Mouse (Mus musculus) midbrain, embryonic 13.5 days (tissue): ENCODE results near the gene Pllp. TPM values are rescaled to one million over a fixed set of nuclear protein-coding genes. Genes with fewer than 3 reads are reported as not detected.
A peak's percentile ranks its signal among the peaks of the same experiment; 100 is the strongest.

ENCODE experiments used
- ATAC-seq: fragments of 200-750 bp; cut with Nextera tagmentation; 2 replicates; pipeline ENCODE4 v1.8.0; 2017; ENCODE audit warnings: mild to moderate bottlenecking, moderate TSS enrichment, moderate library complexity
- H3K27ac ChIP-seq: fragments of 300-500 bp; sonication (generic); 2 replicates; pipeline ENCODE4 v1.5.1; 2015; ENCODE audit warnings: inconsistent platforms, mild to moderate bottlenecking, moderate library complexity
- H3K27me3 ChIP-seq: fragments of 300-500 bp; sonication (generic); 2 replicates; pipeline ENCODE4 v1.6.1; 2015; ENCODE audit warnings: mild to moderate bottlenecking, inconsistent platforms
- H3K36me3 ChIP-seq: fragments of 300-500 bp; sonication (generic); 2 replicates; pipeline ENCODE4 v1.6.1; 2015; ENCODE audit warnings: mild to moderate bottlenecking, inconsistent platforms
- H3K4me1 ChIP-seq: fragments of 300-500 bp; sonication (generic); replicated peaks from 2 replicates; pipeline ENCODE4 v1.6.1; 2015; ENCODE audit warnings: inconsistent platforms
- H3K4me2 ChIP-seq: fragments of 300-500 bp; sonication (generic); replicated peaks from 2 replicates; pipeline ENCODE4 v1.6.1; 2015; ENCODE audit warnings: moderate library complexity, mild to moderate bottlenecking, inconsistent platforms
- H3K4me3 ChIP-seq: fragments of 300-500 bp; sonication (generic); replicated peaks from 2 replicates; pipeline ENCODE4 v1.5.1; 2015; ENCODE audit warnings: mild to moderate bottlenecking, inconsistent platforms
- H3K9ac ChIP-seq: fragments of 300-500 bp; sonication (generic); replicated peaks from 2 replicates; pipeline ENCODE4 v1.6.1; 2015; ENCODE audit warnings: mild to moderate bottlenecking, inconsistent platforms
- H3K9me3 ChIP-seq: fragments of 300-500 bp; sonication (generic); 2 replicates; pipeline ENCODE4 v1.6.1; 2016; ENCODE audit warnings: mild to moderate bottlenecking, inconsistent platforms
- WGBS: fragments of 180-500 bp; shearing (Covaris S2); methylation state at CpG from one replicate; pipeline ENCODE4 v1.1.7; 2015; 5-methylcytosine and 5-hydroxymethylcytosine counted together
- polyA plus RNA-seq: library from polyadenylated mRNA; unstranded; fragments of >200 nt; fragmentation: Nextera tagmentation; extraction: Ambion mirVana; gene quantifications from 2 replicates; pipeline ENCODE4 v1.2.1, GENCODE M21; 2015

The Pllp gene
- polyA plus RNA-seq, 1 experiment from 2014 or later = 0.43 TPM

GRCm38 (mm10) chr8:94674384-94674783, 21.7 kb downstream of the Pllp start:
- Histone ChIP-seq H3K9me3 (no peaks in the 10 kb centered on the region), H3K27ac (no peak overlapping the region), H3K27me3 (no peaks in the 10 kb centered on the region), H3K9ac (no peak overlapping the region), H3K4me2 (no peak overlapping the region), H3K4me3 (no peak overlapping the region), H3K36me3 (peaks cover 52% of the 10 kb centered on the region), H3K4me1 (peaks cover 5% of the 10 kb centered on the region; the same call in 1 of the 2 replicates)
- no peak for ATAC-seq
- 94% methylated on average over 5 of the region's 5 CpGs for WGBS

DNA sequence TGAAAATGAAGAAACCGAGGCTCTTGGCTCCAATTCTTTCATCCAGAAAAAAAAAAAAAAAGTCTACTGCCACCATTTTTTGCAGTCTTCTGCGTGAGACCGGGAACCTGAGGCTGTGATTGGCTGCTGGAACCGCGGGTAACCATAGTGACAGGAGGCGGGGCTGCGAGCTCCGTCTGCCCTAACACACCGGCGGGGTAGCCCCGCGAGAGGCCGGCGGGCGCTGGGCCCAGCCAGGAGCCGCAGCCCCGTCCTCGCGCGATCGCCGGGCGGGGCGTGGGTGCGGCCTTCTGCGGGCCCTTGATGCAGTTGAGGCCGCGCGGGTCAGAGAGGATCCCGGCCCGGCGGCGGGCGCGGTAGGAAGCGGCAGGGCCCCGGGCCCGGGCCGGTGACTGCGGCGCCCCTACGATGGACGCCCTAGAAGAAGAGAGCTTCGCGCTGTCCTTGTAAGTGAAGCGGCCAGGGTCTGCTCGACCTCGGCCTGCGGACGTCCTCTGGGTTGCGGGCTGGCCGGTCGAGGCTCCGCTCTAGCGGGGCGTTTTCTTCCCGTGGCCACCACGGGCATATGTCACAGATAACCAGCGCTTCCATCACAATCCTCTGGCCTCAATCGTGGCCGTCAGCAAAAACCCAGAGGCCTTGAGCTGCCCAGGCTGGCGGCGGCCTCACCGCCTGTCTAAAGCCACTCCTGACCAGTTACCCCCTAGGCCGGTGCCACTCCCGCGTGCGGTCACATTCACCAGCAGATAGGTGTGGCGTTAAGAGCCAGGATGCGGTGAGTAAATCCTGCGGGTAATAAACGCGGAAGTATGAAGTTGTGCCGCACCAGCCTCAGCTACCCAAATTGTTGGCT, 29.4 kb downstream of the Pllp start, which contains the start of gene Arl2bp:
Gene Arl2bp (plus strand): TSS at position 145 of the 853 bp plus-strand sequence.
- peak within 1 kb of the TSS; percentile 95 for H3K27ac ChIP-seq
- peaks cover 18% of the 10 kb centered on the region for H3K4me1 ChIP-seq
- H3K36me3 ChIP-seq = peaks cover 30% of the 10 kb centered on the region
- WGBS = under 1% methylated on average over 73 of the region's 74 CpGs
- H3K27me3 ChIP-seq = no peaks in the 10 kb centered on the region
- ATAC-seq = peak; percentile 99
- H3K4me3 ChIP-seq = peak within 1 kb of the TSS; percentile 82
- peak within 1 kb of the TSS; percentile 66 for H3K4me2 ChIP-seq
- no peaks in the 10 kb centered on the region for H3K9me3 ChIP-seq
- H3K9ac ChIP-seq = peak within 1 kb of the TSS; percentile 99

GRCm38 (mm10) chr8:94664722-94665121, 31.4 kb downstream of the Pllp start:
- Histone ChIP-seq H3K9me3 (no peaks in the 10 kb centered on the region), H3K4me3 (no peak overlapping the region), H3K36me3 (peaks cover 27% of the 10 kb centered on the region), H3K4me2 (no peak overlapping the region), H3K9ac (no peak overlapping the region), H3K27me3 (no peaks in the 10 kb centered on the region), H3K4me1 (peaks cover 18% of the 10 kb centered on the region), H3K27ac (no peak overlapping the region)
- no peak for ATAC-seq
- WGBS = 83% methylated on average over 2 of the region's 2 CpGs

DNA sequence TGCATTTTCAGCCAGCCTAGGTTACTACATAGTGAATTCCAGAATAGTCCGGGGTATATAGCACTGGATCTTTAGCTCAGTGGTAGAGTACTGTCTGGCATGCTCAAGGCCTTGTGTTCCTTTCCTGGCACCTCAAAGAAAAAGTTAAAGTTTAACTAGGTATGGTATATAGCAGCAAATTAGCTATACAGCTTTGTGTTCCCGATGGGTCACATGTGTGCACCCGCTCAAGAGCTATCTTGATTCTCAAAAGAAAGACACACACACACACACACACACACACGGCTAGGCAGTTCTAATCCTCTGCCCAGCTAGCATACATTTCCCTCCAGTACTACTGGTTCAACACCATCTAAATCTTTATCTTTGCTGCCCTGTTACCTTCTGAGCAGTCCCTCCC, 35.7 kb downstream of the Pllp start:
- no peak for ATAC-seq
- Histone ChIP-seq H3K4me1 (no peaks in the 10 kb centered on the region), H3K9ac (no peak overlapping the region), H3K27ac (no peak overlapping the region), H3K9me3 (no peaks in the 10 kb centered on the region), H3K4me2 (no peak overlapping the region), H3K27me3 (no peaks in the 10 kb centered on the region), H3K36me3 (peaks cover 43% of the 10 kb centered on the region), H3K4me3 (no peak overlapping the region)
- 95% methylated on average over 4 of the region's 4 CpGs for WGBS

DNA sequence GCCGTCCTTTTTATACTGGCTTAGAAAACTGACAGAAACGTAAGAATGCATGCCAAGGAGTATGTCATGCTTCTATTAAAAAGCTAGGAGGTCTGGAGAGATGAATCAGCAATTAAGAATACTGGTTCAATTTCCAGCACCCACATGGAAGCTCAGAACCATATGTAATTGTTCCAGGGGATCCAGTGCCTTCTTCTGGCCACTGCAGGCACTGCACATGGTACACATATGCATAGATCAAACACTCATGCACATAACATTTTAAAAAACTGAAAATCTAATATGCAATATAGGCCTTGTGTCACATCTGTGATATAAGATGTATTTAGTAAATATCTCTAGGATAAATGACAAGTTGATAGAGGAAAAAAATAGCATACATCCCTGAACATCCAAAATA, 38.0 kb downstream of the Pllp start:
- H3K9me3 ChIP-seq = no peaks in the 10 kb centered on the region
- H3K27me3 ChIP-seq = no peaks in the 10 kb centered on the region
- no peak overlapping the region for H3K4me2 ChIP-seq
- H3K36me3 ChIP-seq = peaks cover 63% of the 10 kb centered on the region
- H3K4me3 ChIP-seq = no peak overlapping the region
- no peak for ATAC-seq
- 97% methylated on average over 2 of the region's 2 CpGs for WGBS
- H3K27ac ChIP-seq = no peak overlapping the region
- H3K4me1 ChIP-seq = no peaks in the 10 kb centered on the region
- no peak overlapping the region for H3K9ac ChIP-seq

GRCm38 (mm10) chr8:94654994-94655393, 41.1 kb downstream of the Pllp start:
- no peak overlapping the region for H3K9ac ChIP-seq
- no peaks in the 10 kb centered on the region for H3K9me3 ChIP-seq
- no peak overlapping the region for H3K4me2 ChIP-seq
- H3K27ac ChIP-seq = no peak overlapping the region
- H3K4me3 ChIP-seq = no peak overlapping the region
- H3K4me1 ChIP-seq = no peaks in the 10 kb centered on the region
- H3K27me3 ChIP-seq = no peaks in the 10 kb centered on the region
- no peak for ATAC-seq
- peaks cover 73% of the 10 kb centered on the region for H3K36me3 ChIP-seq

- Histone ChIP-seq H3K4me3 (no peak overlapping the region), H3K27me3 (no peaks in the 10 kb centered on the region), H3K36me3 (peaks cover 78% of the 10 kb centered on the region), H3K27ac (no peak overlapping the region), H3K9ac (no peak overlapping the region), H3K4me2 (no peak overlapping the region), H3K4me1 (no peaks in the 10 kb centered on the region), H3K9me3 (no peaks in the 10 kb centered on the region)
- 82% methylated on average over 3 of the region's 3 CpGs for WGBS
- ATAC-seq = no peak
These were observed 43.1 kb downstream of the Pllp start for GRCm38 (mm10) chr8:94652951-94653350.

- Histone ChIP-seq H3K4me2 (no peak overlapping the region), H3K4me1 (no peaks in the 10 kb centered on the region), H3K36me3 (peaks cover 77% of the 10 kb centered on the region), H3K27ac (no peak overlapping the region), H3K9ac (no peak overlapping the region), H3K27me3 (no peaks in the 10 kb centered on the region), H3K9me3 (no peaks in the 10 kb centered on the region), H3K4me3 (no peak overlapping the region)
- 36% methylated on average over 3 of the region's 3 CpGs for WGBS
- no peak for ATAC-seq
These were observed 46.6 kb downstream of the Pllp start for GRCm38 (mm10) chr8:94649496-94649895.

DNA sequence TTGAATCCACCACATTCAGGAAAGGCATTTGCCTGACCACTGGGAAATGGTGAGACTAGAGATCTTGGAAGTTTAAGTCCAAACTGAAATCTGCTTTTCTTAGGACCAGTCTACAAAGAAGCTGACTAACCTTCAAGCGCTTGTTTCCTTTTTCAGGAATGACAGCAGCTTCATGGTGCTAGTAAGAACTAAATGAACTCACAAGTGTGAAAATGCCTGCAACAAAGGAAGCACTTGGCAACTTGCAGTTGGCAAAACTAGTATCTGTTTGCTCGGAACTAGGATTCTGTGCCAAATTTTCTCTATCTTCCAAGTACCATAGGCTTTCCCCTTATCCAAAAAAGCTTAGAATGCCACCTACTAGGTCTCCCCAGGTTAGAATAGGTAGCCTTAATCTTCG, 49.9 kb downstream of the Pllp start:
- 94% methylated on average over 3 of the region's 3 CpGs for WGBS
- Histone ChIP-seq H3K4me1 (no peaks in the 10 kb centered on the region), H3K27ac (no peak overlapping the region), H3K4me3 (no peak overlapping the region), H3K36me3 (peaks cover 78% of the 10 kb centered on the region), H3K27me3 (no peaks in the 10 kb centered on the region), H3K9ac (no peak overlapping the region), H3K9me3 (no peaks in the 10 kb centered on the region), H3K4me2 (no peak overlapping the region)
- no peak for ATAC-seq

GRCm38 (mm10) chr8:94645202-94645601, 50.9 kb downstream of the Pllp start:
- no peak overlapping the region for H3K27ac ChIP-seq
- H3K4me2 ChIP-seq = no peak overlapping the region
- H3K27me3 ChIP-seq = no peaks in the 10 kb centered on the region
- H3K9ac ChIP-seq = no peak overlapping the region
- H3K36me3 ChIP-seq = peaks cover 82% of the 10 kb centered on the region
- WGBS = 56% methylated on average over 1 of the region's 1 CpGs
- no peak for ATAC-seq
- no peaks in the 10 kb centered on the region for H3K4me1 ChIP-seq
- no peaks in the 10 kb centered on the region for H3K9me3 ChIP-seq
- no peak overlapping the region for H3K4me3 ChIP-seq

GRCm38 (mm10) chr8:94641938-94642337, 54.1 kb downstream of the Pllp start:
- no peak overlapping the region for H3K4me3 ChIP-seq
- no peaks in the 10 kb centered on the region for H3K27me3 ChIP-seq
- H3K4me1 ChIP-seq = no peaks in the 10 kb centered on the region
- no peak for ATAC-seq
- no peak overlapping the region for H3K4me2 ChIP-seq
- peaks cover 90% of the 10 kb centered on the region for H3K36me3 ChIP-seq
- no peak overlapping the region for H3K27ac ChIP-seq
- H3K9ac ChIP-seq = no peak overlapping the region
- WGBS = 91% methylated on average over 3 of the region's 3 CpGs
- no peaks in the 10 kb centered on the region for H3K9me3 ChIP-seq

DNA sequence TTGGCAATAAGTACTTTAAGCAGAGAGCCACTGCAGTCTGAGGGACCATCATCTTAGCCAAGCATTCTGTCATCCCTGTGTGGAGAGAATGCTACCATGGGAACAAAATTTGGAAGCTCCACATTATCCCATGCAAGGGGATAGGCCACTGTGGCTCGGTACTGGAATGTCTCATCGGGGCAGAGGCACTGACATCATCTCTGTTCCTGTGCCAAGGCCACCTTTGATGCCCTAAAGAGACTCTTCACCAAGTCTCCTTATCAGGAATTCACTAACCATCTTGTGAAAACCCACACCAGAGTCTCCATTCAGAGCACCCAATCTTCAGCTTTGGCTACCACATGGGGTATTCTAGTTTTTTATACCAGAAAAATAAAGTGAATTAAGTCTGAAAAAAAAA, 54.9 kb downstream of the Pllp start:
- peaks cover 89% of the 10 kb centered on the region for H3K36me3 ChIP-seq
- 98% methylated on average over 2 of the region's 2 CpGs for WGBS

DNA sequence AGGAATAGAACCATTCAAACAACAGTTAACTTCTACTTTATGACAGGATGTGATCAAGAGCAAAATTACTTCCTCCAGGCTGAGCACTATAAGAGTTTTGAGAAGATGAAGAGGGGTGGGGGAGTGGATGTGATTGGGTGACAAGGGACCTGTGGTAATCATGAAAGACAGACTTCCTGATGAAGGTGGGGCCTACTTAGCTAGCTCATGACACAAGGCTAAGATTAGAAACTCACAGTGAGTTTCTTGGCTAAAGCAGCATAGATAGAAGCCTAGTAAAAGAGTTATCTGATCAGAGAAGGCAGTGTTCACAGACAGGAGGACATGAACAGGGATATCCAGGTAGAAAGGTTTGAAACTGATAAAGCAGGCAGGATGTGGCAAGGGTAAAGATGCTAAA, 61.9 kb downstream of the Pllp start:
- Histone ChIP-seq H3K4me3 (no peak overlapping the region), H3K27ac (no peak overlapping the region), H3K4me1 (no peaks in the 10 kb centered on the region), H3K4me2 (no peak overlapping the region), H3K27me3 (no peaks in the 10 kb centered on the region), H3K9ac (no peak overlapping the region), H3K9me3 (no peaks in the 10 kb centered on the region), H3K36me3 (peaks cover 84% of the 10 kb centered on the region)
- ATAC-seq = no peak

More for the DNA sequence above, 54.9 kb downstream of the Pllp start:
- no peak overlapping the region for H3K27ac ChIP-seq
- ATAC-seq = no peak
- no peaks in the 10 kb centered on the region for H3K27me3 ChIP-seq
- no peak overlapping the region for H3K4me2 ChIP-seq
- H3K9me3 ChIP-seq = no peaks in the 10 kb centered on the region
- no peak overlapping the region for H3K9ac ChIP-seq
- no peaks in the 10 kb centered on the region for H3K4me1 ChIP-seq
- H3K4me3 ChIP-seq = no peak overlapping the region
